Mouse (Mus musculus): Measurements from ENCODE around the gene Plcl2.
"Not testable (repeated sequence)": the region's sequence is repeated elsewhere in the genome, so short reads cannot be mapped to it uniquely, and the experiment has no call there.

Plcl2 gene

GRCm38 (mm10) chr17:50536409-50537194 is 27.4 kb downstream of the Plcl2 start:
- DNase-seq (ENCODE audit: low spot score) = no peak

GRCm38 (mm10) chr17:50537786-50538185 is 28.6 kb downstream of the Plcl2 start:
- no peak for DNase-seq (ENCODE audit: low spot score)

- DNase-seq (ENCODE audit: low spot score) = no peak
Observed at GRCm38 (mm10) chr17:50544860-50545259, 35.7 kb downstream of the Plcl2 start.

GRCm38 (mm10) chr17:50545274-50545673 is 36.1 kb downstream of the Plcl2 start:
- no peak for DNase-seq (ENCODE audit: low spot score)

- peak; percentile 48 for DNase-seq (ENCODE audit: low spot score)
Observed at GRCm38 (mm10) chr17:50552130-50552529, 42.9 kb downstream of the Plcl2 start.

GRCm38 (mm10) chr17:50557566-50558238 is 48.5 kb downstream of the Plcl2 start:
- DNase-seq (ENCODE audit: low spot score) = no peak

GRCm38 (mm10) chr17:50558239-50558625 is 49.0 kb downstream of the Plcl2 start:
- no peak for DNase-seq (ENCODE audit: low spot score)

- DNase-seq (ENCODE audit: low spot score) = no peak
Observed at GRCm38 (mm10) chr17:50565376-50566123, 56.3 kb downstream of the Plcl2 start.

GRCm38 (mm10) chr17:50568846-50569245 is 59.6 kb downstream of the Plcl2 start:
- DNase-seq (ENCODE audit: low spot score) = no peak

- not testable (repeated sequence) for DNase-seq (ENCODE audit: low spot score)
Observed at GRCm38 (mm10) chr17:50570228-50570627, 61.0 kb downstream of the Plcl2 start.

GRCm38 (mm10) chr17:50570681-50571398 is 61.6 kb downstream of the Plcl2 start:
- DNase-seq (ENCODE audit: low spot score) = no peak

- no peak for DNase-seq (ENCODE audit: low spot score)
Observed at GRCm38 (mm10) chr17:50574161-50574560, 65.0 kb downstream of the Plcl2 start.

GRCm38 (mm10) chr17:50580416-50580815 is 71.2 kb downstream of the Plcl2 start:
- DNase-seq (ENCODE audit: low spot score) = no peak

- no peak for DNase-seq (ENCODE audit: low spot score)
Observed at GRCm38 (mm10) chr17:50586834-50587233, 77.6 kb downstream of the Plcl2 start.

- DNase-seq (ENCODE audit: low spot score) = no peak
Observed at GRCm38 (mm10) chr17:50587941-50588340, 78.7 kb downstream of the Plcl2 start.

- no peak for DNase-seq (ENCODE audit: low spot score)
Observed at GRCm38 (mm10) chr17:50600178-50600577, 91.0 kb downstream of the Plcl2 start.

GRCm38 (mm10) chr17:50600696-50601095 is 91.5 kb downstream of the Plcl2 start:
- no peak for DNase-seq (ENCODE audit: low spot score)

- no peak for DNase-seq (ENCODE audit: low spot score)
Observed at GRCm38 (mm10) chr17:50606890-50607289, 97.7 kb downstream of the Plcl2 start.

GRCm38 (mm10) chr17:50609908-50610307 is 100.7 kb downstream of the Plcl2 start:
- DNase-seq (ENCODE audit: low spot score) = no peak

GRCm38 (mm10) chr17:50620794-50621537 is 111.8 kb downstream of the Plcl2 start:
- no peak for DNase-seq (ENCODE audit: low spot score)

- no peak for DNase-seq (ENCODE audit: low spot score)
Observed at GRCm38 (mm10) chr17:50621996-50622395, 112.8 kb downstream of the Plcl2 start.

All from c-Kit-positive CD71-positive TER-119-positive erythroid progenitor cells, embryonic 14.5 days (primary cell).